Mouse (Mus musculus) G1E-ER4 (cell line): ENCODE results near the gene Srpx. TPM values are rescaled to one million over a fixed set of nuclear protein-coding genes. Genes with fewer than 3 reads are reported as not detected.

ENCODE experiments used
- GATA1 ChIP-seq: IDR thresholded peaks from one replicate; pipeline ENCODE4 v1.8.0; 2012; ENCODE audit warnings: low read length, inconsistent platforms
- polyA plus RNA-seq: library from polyadenylated mRNA; stranded (reverse); fragments of >175 nt; gene quantifications from 2 replicates; pipeline ENCODE4 v1.2.3, GENCODE M21; 2012

Srpx gene
- not detected in 2 replicates for polyA plus RNA-seq

- no peak for TF ChIP-seq GATA1
Observed at GRCm38 (mm10) chrX:10117065-10117719, at the start of gene Srpx. Gene Srpx, minus strand, starts transcription at chrX:10117709.

- TF ChIP-seq GATA1 = no peak
Observed at GRCm38 (mm10) chrX:10152390-10152789, 34.9 kb upstream of the Srpx start.

- TF ChIP-seq GATA1 = no peak
Observed at GRCm38 (mm10) chrX:10115780-10116179, 1.7 kb downstream of the Srpx start.

- no peak for TF ChIP-seq GATA1
Observed at GRCm38 (mm10) chrX:10110736-10111135, 6.8 kb downstream of the Srpx start.

GRCm38 (mm10) chrX:10108558-10108957 lies 9.0 kb downstream of the Srpx start:
- no peak for TF ChIP-seq GATA1

GRCm38 (mm10) chrX:10105475-10105874 lies 12.0 kb downstream of the Srpx start:
- TF ChIP-seq GATA1 = no peak

- TF ChIP-seq GATA1 = no peak
Observed at GRCm38 (mm10) chrX:10102739-10103138, 14.8 kb downstream of the Srpx start.

- TF ChIP-seq GATA1 = no peak
Observed at GRCm38 (mm10) chrX:10095797-10096196, 21.7 kb downstream of the Srpx start.

GRCm38 (mm10) chrX:10080385-10080784 lies 37.1 kb downstream of the Srpx start:
- TF ChIP-seq GATA1 = no peak

- no peak for TF ChIP-seq GATA1
Observed at GRCm38 (mm10) chrX:10079981-10080380, 37.5 kb downstream of the Srpx start.

GRCm38 (mm10) chrX:10073966-10074365 lies 43.5 kb downstream of the Srpx start:
- no peak for TF ChIP-seq GATA1

- TF ChIP-seq GATA1 = no peak
Observed at GRCm38 (mm10) chrX:10071529-10071928, 46.0 kb downstream of the Srpx start.

- TF ChIP-seq GATA1 = no peak
Observed at GRCm38 (mm10) chrX:10070689-10071088, 46.8 kb downstream of the Srpx start.

GRCm38 (mm10) chrX:10069405-10069804 lies 48.1 kb downstream of the Srpx start:
- TF ChIP-seq GATA1 = no peak

GRCm38 (mm10) chrX:10063781-10064180 lies 53.7 kb downstream of the Srpx start:
- TF ChIP-seq GATA1 = no peak

- no peak for TF ChIP-seq GATA1
Observed at GRCm38 (mm10) chrX:10063361-10063760, 54.1 kb downstream of the Srpx start.

- no peak for TF ChIP-seq GATA1
Observed at GRCm38 (mm10) chrX:10062201-10062600, 55.3 kb downstream of the Srpx start.

- no peak for TF ChIP-seq GATA1
Observed at GRCm38 (mm10) chrX:10034666-10035065, 82.8 kb downstream of the Srpx start.
